Mouse (Mus musculus) frontal cortex, postnatal 10 days (tissue): Measurements from ENCODE around the gene Fermt2.
"Not testable (repeated sequence)": the region's sequence is repeated elsewhere in the genome, so short reads cannot be mapped to it uniquely, and the experiment has no call there.

Experiments used
- DNase-seq, 2 experiments: peaks; one replicate each; pipeline ENCODE4 v3.0.0; 2022; ENCODE audit warnings: low spot score in 2 of 2, mixed read lengths in 1 of 2

Fermt2 gene

GRCm38 (mm10) chr14:45507923-45508322, 22.0 kb downstream of the Fermt2 start:
- no peak for DNase-seq

- DNase-seq, result no peak
These were observed 22.5 kb downstream of the Fermt2 start for GRCm38 (mm10) chr14:45507447-45507846.

- no peak for DNase-seq
These were observed 22.9 kb downstream of the Fermt2 start for GRCm38 (mm10) chr14:45507032-45507431.

GRCm38 (mm10) chr14:45506165-45506564, 23.8 kb downstream of the Fermt2 start:
- no peak for DNase-seq

GRCm38 (mm10) chr14:45504422-45505113, 25.4 kb downstream of the Fermt2 start:
- no peak for DNase-seq

- no peak for DNase-seq
These were observed 26.0 kb downstream of the Fermt2 start for GRCm38 (mm10) chr14:45503934-45504333.

GRCm38 (mm10) chr14:45500052-45500451, 29.9 kb downstream of the Fermt2 start:
- DNase-seq, result no peak

- DNase-seq, result no peak
These were observed 32.8 kb downstream of the Fermt2 start for GRCm38 (mm10) chr14:45497116-45497515.

GRCm38 (mm10) chr14:45495810-45496209, 34.1 kb downstream of the Fermt2 start:
- DNase-seq, result not testable (repeated sequence)

- DNase-seq, result no peak
These were observed 36.0 kb downstream of the Fermt2 start for GRCm38 (mm10) chr14:45493891-45494290.

- DNase-seq, result no peak
These were observed 37.2 kb downstream of the Fermt2 start for GRCm38 (mm10) chr14:45492668-45493067.

GRCm38 (mm10) chr14:45492038-45492437, 37.9 kb downstream of the Fermt2 start:
- DNase-seq, result no peak

- not testable (repeated sequence) for DNase-seq
These were observed 42.7 kb downstream of the Fermt2 start for GRCm38 (mm10) chr14:45487201-45487600.

- DNase-seq, result not testable (repeated sequence)
These were observed 46.6 kb downstream of the Fermt2 start for GRCm38 (mm10) chr14:45483361-45483760.

GRCm38 (mm10) chr14:45478977-45479806, 50.7 kb downstream of the Fermt2 start:
- no peak for DNase-seq

- no peak for DNase-seq
These were observed 51.4 kb downstream of the Fermt2 start for GRCm38 (mm10) chr14:45478515-45478914.

- DNase-seq, result no peak
These were observed 52.3 kb downstream of the Fermt2 start for GRCm38 (mm10) chr14:45477651-45478050.

GRCm38 (mm10) chr14:45476990-45477389, 52.9 kb downstream of the Fermt2 start:
- no peak for DNase-seq

- no peak for DNase-seq
These were observed 57.4 kb downstream of the Fermt2 start for GRCm38 (mm10) chr14:45472536-45472935.

- DNase-seq, result no peak
These were observed 60.5 kb downstream of the Fermt2 start for GRCm38 (mm10) chr14:45469446-45469845.

GRCm38 (mm10) chr14:45466371-45466770, 63.5 kb downstream of the Fermt2 start:
- DNase-seq, result not testable (repeated sequence)

GRCm38 (mm10) chr14:45464036-45465035, 65.6 kb downstream of the Fermt2 start:
- no peak for DNase-seq
